ENCODE assay signal across 10 mouse cellular contexts in genomic region chr16:30499126-30499857, GRCm38 (mm10). TPM values are rescaled to one million over a fixed set of nuclear protein-coding genes. Genes with fewer than 3 reads are reported as not detected.
DNase-seq lines count a peak whose midpoint lies in the region; ATAC-seq and TF ChIP-seq lines count a peak whose summit lies in the region.
"Had no signal": no experiment of that assay in that cellular context is flagged by ENCODE, and none has a peak within 500 bp of the region (broad histone marks: within the 10 kb centered on the region; RNA-seq: fewer than 3 reads in every experiment).

No protein-coding gene starts in this region.

- H3K79me2 ChIP-seq in myocyte (ENCODE audit: control insufficient read depth, insufficient read depth) = no peaks in the 10 kb centered on the region

- TF ChIP-seq POLR2A in lung, adult 2 months (IDR thresholded peaks at IDR 0.05; ENCODE audit: borderline replicate concordance, extremely low read depth, low read depth, low read length) = no peak
- TF ChIP-seq POLR2A in myocyte (IDR thresholded peaks at IDR 0.05; ENCODE audit: insufficient read length, low read depth) = peak; percentile 46

- H3K27me3 ChIP-seq in forebrain, embryonic 13.5 days = peaks cover 3% of the 10 kb centered on the region; the same call in 1 of the 2 replicates
- H3K27me3 ChIP-seq in forebrain, embryonic 15.5 days = no peaks in the 10 kb centered on the region
- H3K27me3 ChIP-seq in lung, embryonic 14.5 days (ENCODE audit: insufficient read depth, low read length) = no peaks in the 10 kb centered on the region
- 0 out of 2 replicates have a peak, but pooled peaks cover 3% of the 10 kb centered on the region for H3K27me3 ChIP-seq in heart, embryonic 15.5 days
- H3K27me3 ChIP-seq in myocyte (ENCODE audit: control insufficient read depth, insufficient read depth, insufficient read length) = no peaks in the 10 kb centered on the region

- TF ChIP-seq CTCF in lung, embryonic 14.5 days (IDR thresholded peaks at IDR 0.05; ENCODE audit: low read depth) = no peak
- TF ChIP-seq CTCF in lung, adult 2 months (IDR thresholded peaks at IDR 0.05; ENCODE audit: insufficient read depth, low read length) = no peak

- H3K27ac ChIP-seq in forebrain, embryonic 13.5 days = no peak overlapping the region
- H3K27ac ChIP-seq in forebrain, embryonic 15.5 days (replicated peaks) = no peak overlapping the region
- H3K27ac ChIP-seq in lung, embryonic 14.5 days (ENCODE audit: low read depth) = no peak overlapping the region
- H3K27ac ChIP-seq in heart, embryonic 15.5 days = 0 out of 2 replicates have a peak overlapping the region, but pooled peaks have one; percentile 25

- no peak for ATAC-seq in forebrain, embryonic 13.5 days
- ATAC-seq in forebrain, embryonic 15.5 days (replicated peaks) = no peak
- no peak for ATAC-seq in lung, embryonic 14.5 days (ENCODE audit: insufficient read depth)
- no peak for ATAC-seq in heart, embryonic 15.5 days (replicated peaks; ENCODE audit: insufficient number of reproducible peaks, insufficient read depth, low FRiP score, low read depth)

- DNase-seq in lung, embryonic 14.5 days = peak; percentile 55
- DNase-seq in lung, adult 2 months = no peak
- DNase-seq in ovary, postnatal 14 days (ENCODE audit: low spot score) = no peak
- DNase-seq in adrenal gland, adult 8-10 months = no peak
- DNase-seq: left cerebral cortex, postnatal 4 days had no signal

- peaks cover 5% of the 10 kb centered on the region; the same call in 1 of the 2 replicates for H3K4me1 ChIP-seq in forebrain, embryonic 13.5 days
- H3K4me1 ChIP-seq in forebrain, embryonic 15.5 days = peaks cover 5% of the 10 kb centered on the region; the same call in 1 of the 2 replicates
- H3K4me1 ChIP-seq in lung, embryonic 14.5 days (ENCODE audit: insufficient read depth) = peaks cover 13% of the 10 kb centered on the region
- H3K4me1 ChIP-seq in lung, adult 2 months (ENCODE audit: control insufficient read depth, insufficient read depth, low read length) = peaks cover 7% of the 10 kb centered on the region
- H3K4me1 ChIP-seq in heart, embryonic 15.5 days (replicated peaks) = peaks cover 23% of the 10 kb centered on the region

- H3K4me3 ChIP-seq in forebrain, embryonic 13.5 days = no peak overlapping the region
- H3K4me3 ChIP-seq in forebrain, embryonic 15.5 days = no peak overlapping the region
- no peak overlapping the region for H3K4me3 ChIP-seq in lung, embryonic 14.5 days (ENCODE audit: low read depth, low read length)
- H3K4me3 ChIP-seq in lung, adult 2 months (replicated peaks; ENCODE audit: extremely low read depth, low read depth, low read length) = no peak overlapping the region
- no peak overlapping the region for H3K4me3 ChIP-seq in heart, embryonic 15.5 days
- H3K4me3 ChIP-seq in myocyte = no peak overlapping the region

- 0 out of 2 replicates have a peak overlapping the region, but pooled peaks have one; percentile 2 for H3K4me2 ChIP-seq in forebrain, embryonic 13.5 days
- no peak overlapping the region for H3K4me2 ChIP-seq in forebrain, embryonic 15.5 days (replicated peaks)
- peak overlapping the region; percentile 37; the same call in 1 of the 2 replicates for H3K4me2 ChIP-seq in lung, embryonic 14.5 days
- H3K4me2 ChIP-seq in heart, embryonic 15.5 days = peak overlapping the region; percentile 42
- H3K4me2 ChIP-seq in myocyte (ENCODE audit: low read depth) = peak overlapping the region; percentile 78

- H3K36me3 ChIP-seq in forebrain, embryonic 13.5 days (ENCODE audit: poor library complexity, severe bottlenecking) = no peaks in the 10 kb centered on the region
- no peaks in the 10 kb centered on the region for H3K36me3 ChIP-seq in forebrain, embryonic 15.5 days
- H3K36me3 ChIP-seq in lung, embryonic 14.5 days (ENCODE audit: insufficient read depth) = no peaks in the 10 kb centered on the region
- H3K36me3 ChIP-seq in heart, embryonic 15.5 days = no peaks in the 10 kb centered on the region
- H3K36me3 ChIP-seq in myocyte (ENCODE audit: control insufficient read depth, insufficient read depth) = no peaks in the 10 kb centered on the region

- H3K9ac ChIP-seq in forebrain, embryonic 13.5 days = no peak overlapping the region
- no peak overlapping the region for H3K9ac ChIP-seq in forebrain, embryonic 15.5 days (replicated peaks)
- H3K9ac ChIP-seq in lung, embryonic 14.5 days = no peak overlapping the region
- H3K9ac ChIP-seq in heart, embryonic 15.5 days = no peak overlapping the region

- H3ac ChIP-seq in myocyte (ENCODE audit: control insufficient read depth, insufficient read length) = no peak overlapping the region

- no peaks in the 10 kb centered on the region for H3K9me3 ChIP-seq in forebrain, embryonic 13.5 days (replicated peaks)
- no peaks in the 10 kb centered on the region for H3K9me3 ChIP-seq in forebrain, embryonic 15.5 days
- no peaks in the 10 kb centered on the region for H3K9me3 ChIP-seq in lung, embryonic 14.5 days (ENCODE audit: low read depth, low read length)
- H3K9me3 ChIP-seq in heart, embryonic 15.5 days (replicated peaks) = no peaks in the 10 kb centered on the region

- 21% methylated on average over 16 of the region's 16 CpGs for WGBS in forebrain, embryonic 13.5 days
- WGBS in forebrain, embryonic 15.5 days = 24% methylated on average over 16 of the region's 16 CpGs
- 10% methylated on average over 16 of the region's 16 CpGs for WGBS in lung, embryonic 14.5 days
- WGBS in lung, adult 2 months = 27% methylated on average over 16 of the region's 16 CpGs
- 24% methylated on average over 16 of the region's 16 CpGs for WGBS in heart, embryonic 15.5 days

TF ChIP-seq in myocyte, 11 proteins besides CTCF, POLR2A, EP300 and RAD21:
- TF ChIP-seq CEBPB (IDR thresholded peaks at IDR 0.05; ENCODE audit: insufficient read depth, poor library complexity, severe bottlenecking) (no peak), REST (IDR thresholded peaks at IDR 0.05; ENCODE audit: insufficient read depth, insufficient read length) (no peak), USF1 (IDR thresholded peaks at IDR 0.05; ENCODE audit: low read depth) (no peak), SRF (IDR thresholded peaks at IDR 0.05; ENCODE audit: control insufficient read depth, insufficient read length, low read depth) (no peak), E2F4 (IDR thresholded peaks at IDR 0.05; ENCODE audit: insufficient read depth) (no peak), TCF12 (IDR thresholded peaks at IDR 0.05; ENCODE audit: insufficient read depth, poor library complexity, severe bottlenecking) (peak; percentile 65), MYOD1 (IDR thresholded peaks at IDR 0.05; ENCODE audit: control insufficient read depth in 1 of 3, insufficient read length in 2 of 3, low read depth in 2 of 3) (peak; percentile 59 to 81 (median 73)), MYOG (IDR thresholded peaks at IDR 0.05; ENCODE audit: control insufficient read depth in 1 of 3, insufficient read depth in 1 of 3, insufficient read length in 2 of 3, low read depth in 2 of 3) (peak; percentile 40 to 90 (median 55)), POLR2AphosphoS2 (IDR thresholded peaks at IDR 0.05; ENCODE audit: insufficient read length, low read depth) (no peak), TCF3 (IDR thresholded peaks at IDR 0.05; ENCODE audit: insufficient read length, low read depth) (peak; percentile 57), MAX (IDR thresholded peaks at IDR 0.05; ENCODE audit: low read depth) (no peak)

RNA-seq across cellular contexts. Expression of gene Tmem44, which starts 51.4 kb away (rescaled TPM):
- 56.2 and 60.8 TPM in 2 replicates for polyA plus RNA-seq in forebrain, embryonic 13.5 days (2015; fragmentation: Nextera tagmentation; extraction: Ambion mirVana)
- 89.0 and 89.6 TPM in 2 replicates for polyA plus RNA-seq in forebrain, embryonic 15.5 days (2015; fragmentation: Nextera tagmentation; extraction: Ambion mirVana)
- 25.4 and 27.1 TPM in 2 replicates for polyA plus RNA-seq in lung, embryonic 14.5 days (2014; fragmentation: Nextera tagmentation; extraction: Ambion mirVana)
- polyA plus RNA-seq in lung, adult 2 months (2012; rRNA removed) = 55.5 and 57.0 TPM in 2 replicates
- polyA plus RNA-seq in heart, embryonic 15.5 days (2015; fragmentation: Nextera tagmentation; extraction: Ambion mirVana) = 19.3 and 22.2 TPM in 2 replicates
- 1.1 TPM for polyA plus RNA-seq in myocyte (2012; fragmentation: generic; extraction: Trizol)
- total RNA-seq in adrenal gland, adult 8-10 months (2022) = 1 to 10 TPM; 3.7 to 9.3 (median 5.8) TPM
- total RNA-seq: neutrophil, adult 5-6 weeks had no signal
